Mouse (Mus musculus): ENCODE data around the gene Rasd1.

DNA sequence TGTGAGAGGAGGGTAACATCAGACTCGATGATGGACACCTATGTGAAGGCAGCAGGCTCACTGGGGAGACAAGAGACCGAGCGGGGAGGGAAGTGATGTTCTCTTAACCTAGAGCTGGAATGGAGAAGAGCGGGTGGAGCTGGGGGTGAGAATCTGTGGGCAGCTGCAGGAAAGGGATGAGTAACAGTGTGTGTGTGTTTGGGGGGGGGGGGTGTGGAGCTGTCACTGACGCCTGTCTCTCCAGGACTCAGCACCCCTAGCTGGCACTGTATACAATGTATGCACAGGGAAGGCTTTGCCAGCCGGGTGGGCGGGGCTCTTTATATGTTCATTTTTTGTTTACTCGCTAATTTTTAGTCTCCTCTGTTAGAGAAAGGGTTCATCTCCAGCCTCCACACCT lies 39.1 kb upstream of the Rasd1 start:
- no peak for TF ChIP-seq CTCF (IDR thresholded peaks at IDR 0.05)
- no peak for TF ChIP-seq POLR2A (IDR thresholded peaks at IDR 0.05; ENCODE audit: insufficient read depth, low read depth, low read length)

Data from heart, adult 2 months (tissue).